Mouse (Mus musculus) mouse embryonic stem cell (cell line): ENCODE data around the gene Pih1d1.
"Not testable (repeated sequence)": the region's sequence is repeated elsewhere in the genome, so short reads cannot be mapped to it uniquely, and the experiment has no call there.

Experiments used
- in situ Hi-C, 2 experiments: fragments of 300-500 bp; cut with MboI; formaldehyde crosslinking; loops; 1 replicate in 1 of 2; 3 replicates in 1 of 2; pipeline ENCODE4 v1.14.3; 2019 to 2020; ENCODE audit warnings: low sequenced_read_pairs in 2 of 2, low pct_unique_long_range_greater_than_20kb in 1 of 2, mixed read lengths in 1 of 2; ENCODE audit not compliant: unreplicated experiment in 1 of 2

Gene Pih1d1

DNA sequence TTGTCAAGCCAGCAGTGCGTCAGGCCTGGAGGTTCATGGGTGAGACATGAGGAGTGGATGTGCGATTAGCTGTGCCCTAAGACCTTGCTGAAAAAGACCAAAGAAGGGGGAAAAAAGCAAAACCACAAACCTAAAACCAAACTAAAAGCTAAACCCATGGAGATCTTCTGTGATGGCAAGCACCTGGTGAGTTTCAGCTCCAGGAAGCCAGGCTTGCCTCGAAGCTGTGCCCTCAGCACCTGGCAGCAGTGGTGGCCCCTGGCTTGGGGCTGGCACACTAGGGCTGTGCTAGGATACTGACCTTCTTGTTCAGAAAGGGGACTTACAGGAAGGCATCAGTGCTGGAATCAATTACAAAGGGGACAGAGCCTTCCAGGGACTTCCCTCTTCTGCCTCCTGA is 12.8 kb upstream of the Pih1d1 start:
- in situ Hi-C loops = no loop called here

DNA sequence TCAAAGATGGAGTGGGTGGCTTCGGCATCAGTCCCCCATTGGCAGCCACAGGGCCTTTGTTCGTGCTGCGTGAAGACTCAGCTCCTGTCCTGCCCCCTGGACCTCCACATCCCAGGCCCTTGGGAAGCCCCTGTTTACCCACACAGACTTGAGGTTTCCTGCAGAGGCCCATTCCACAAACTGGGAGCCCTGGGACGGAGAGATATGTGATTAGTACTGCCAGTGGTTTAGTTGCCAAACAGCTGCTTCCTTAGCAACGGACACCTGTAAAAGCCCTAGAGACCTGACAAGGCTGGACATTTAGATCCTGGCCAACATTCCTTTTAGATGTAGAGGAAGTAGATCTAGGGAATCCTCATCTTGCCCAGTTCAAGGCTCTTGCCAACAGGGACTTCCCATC is 12.2 kb upstream of the Pih1d1 start:
- in situ Hi-C loops = no loop called here

DNA sequence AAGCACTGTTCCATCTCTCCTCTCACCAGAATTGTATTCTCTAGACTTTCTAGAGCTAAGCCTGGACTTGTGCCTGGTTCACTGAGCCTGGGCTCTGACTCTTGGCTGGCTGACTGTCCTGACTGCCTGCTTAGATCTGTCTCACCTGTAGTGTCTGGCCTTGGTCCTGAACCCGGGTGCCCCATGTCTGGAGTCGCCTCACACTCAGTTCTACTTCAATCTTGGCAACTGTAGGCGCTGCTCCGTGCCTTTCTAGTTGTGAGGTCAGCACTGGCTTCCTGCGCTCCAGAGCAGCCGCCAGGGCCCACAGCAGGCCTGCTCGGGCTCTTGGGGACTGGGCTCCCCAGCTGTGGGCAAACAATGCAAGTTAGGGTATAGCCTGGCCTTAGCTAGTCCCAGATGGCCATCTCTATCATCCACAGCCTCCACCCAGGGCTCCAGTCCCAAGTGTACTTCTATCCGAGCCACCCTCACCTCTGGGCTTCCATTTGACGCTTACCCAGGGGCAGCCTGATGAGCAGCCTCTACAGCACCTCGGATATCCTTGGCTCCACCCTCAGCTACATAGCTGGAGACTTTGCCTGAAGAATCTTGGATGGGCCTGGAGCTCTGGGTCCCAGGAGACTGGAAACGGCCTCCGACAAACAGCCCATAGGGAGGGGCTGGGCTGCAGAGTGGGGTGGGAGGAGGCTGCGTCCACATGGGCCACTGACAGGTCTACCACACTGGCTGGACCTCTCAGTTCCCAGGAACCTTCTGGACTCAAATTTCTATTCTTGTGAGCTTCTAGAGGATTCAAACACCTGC is 9.5 kb upstream of the Pih1d1 start:
- in situ Hi-C loops = no loop called here

- in situ Hi-C loops = no loop called here
These were observed 8.6 kb upstream of the Pih1d1 start for GRCm38 (mm10) chr7:45145460-45145859.

DNA sequence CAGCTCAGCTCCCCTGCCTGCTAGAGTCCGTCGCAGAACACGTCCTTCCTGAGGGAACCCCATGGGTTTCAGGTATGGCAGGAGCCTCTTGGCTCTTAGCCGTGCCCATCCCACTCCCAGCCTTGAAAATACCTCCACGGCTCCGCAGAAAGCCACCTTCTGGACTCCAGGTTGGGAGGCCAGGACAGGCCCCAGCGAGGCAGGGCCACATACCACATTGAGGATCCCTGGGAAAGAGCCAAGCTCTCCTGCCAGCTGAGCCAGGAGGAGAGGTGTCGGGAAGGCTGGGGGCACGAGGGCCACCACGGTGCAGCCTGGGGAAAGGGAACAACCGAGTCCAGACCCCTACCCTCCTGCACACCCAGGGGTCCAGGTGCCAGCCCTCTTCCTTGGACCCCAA is 6.8 kb upstream of the Pih1d1 start:
- in situ Hi-C loops = no loop called here

GRCm38 (mm10) chr7:45147899-45148298 is 6.2 kb upstream of the Pih1d1 start:
- in situ Hi-C loops = no loop called here

DNA sequence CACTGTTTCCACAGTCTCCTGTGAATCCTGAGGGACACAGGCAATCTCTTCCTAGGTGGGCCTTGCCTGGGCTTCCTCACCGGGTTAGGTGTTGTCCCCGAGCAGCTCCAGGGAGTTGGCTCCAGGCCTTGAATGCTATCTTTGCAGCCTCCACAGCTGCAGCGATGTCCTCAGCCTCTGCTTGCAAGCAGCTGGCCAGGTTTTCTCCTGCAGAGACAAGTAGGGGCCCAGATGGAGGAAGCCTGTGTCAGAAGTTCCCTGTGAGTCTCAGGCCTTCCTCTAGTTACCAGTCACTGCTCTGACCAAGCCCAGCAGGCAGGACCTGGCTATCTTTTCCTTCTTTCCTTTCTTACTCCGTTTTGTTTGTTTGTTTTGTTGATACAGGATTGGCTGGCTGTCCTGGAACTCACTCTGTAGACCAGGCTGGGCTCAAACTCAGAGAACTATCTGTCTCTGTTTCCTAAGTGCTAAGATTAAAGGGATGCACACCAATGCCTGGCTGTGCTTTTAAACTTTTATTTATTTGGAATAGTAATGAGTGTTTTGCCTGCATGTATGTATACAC is 5.5 kb upstream of the Pih1d1 start:
- in situ Hi-C loops = no loop called here

DNA sequence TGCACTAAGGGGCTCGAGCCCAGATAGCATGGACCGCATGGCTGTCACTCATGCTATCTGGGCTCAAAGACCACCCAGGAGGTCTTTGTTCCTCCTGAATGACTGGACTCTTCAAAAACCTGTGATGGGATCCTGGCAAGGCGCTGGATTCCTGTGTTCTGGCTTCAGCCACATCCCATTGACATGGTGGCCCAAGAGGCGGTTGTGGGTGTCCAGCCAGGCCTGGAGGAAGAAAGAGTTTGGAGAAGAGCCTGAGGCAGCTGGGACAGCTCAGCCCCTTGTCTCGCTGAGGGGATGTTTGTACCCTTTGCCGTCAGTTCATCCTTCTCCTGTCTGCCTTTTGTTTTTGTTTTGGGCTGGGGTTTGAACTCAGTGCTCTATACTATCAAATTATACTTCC is 4.6 kb upstream of the Pih1d1 start:
- in situ Hi-C loops = no loop called here

DNA sequence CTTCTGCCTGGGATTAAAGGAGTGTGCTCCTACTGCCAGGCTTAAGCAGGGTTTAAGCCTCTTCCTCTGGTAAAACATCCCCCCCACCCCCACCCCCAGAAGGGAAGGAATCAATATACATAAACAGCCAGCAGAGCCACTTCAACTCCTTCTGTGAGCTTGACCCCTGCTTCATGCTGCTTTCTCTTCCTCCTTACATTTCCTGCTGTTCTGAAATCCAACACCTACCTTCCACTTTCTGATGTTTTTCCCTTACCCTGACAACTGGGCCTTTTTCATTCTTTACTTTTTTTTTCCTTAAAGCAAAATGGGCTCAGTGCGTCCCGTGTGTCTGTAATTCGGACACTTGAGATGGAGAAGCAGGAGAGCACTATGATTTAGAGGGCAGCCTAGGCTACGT is 3.8 kb upstream of the Pih1d1 start:
- in situ Hi-C loops = no loop called here

GRCm38 (mm10) chr7:45151303-45151702 is 2.8 kb upstream of the Pih1d1 start:
- in situ Hi-C loops = no loop called here

DNA sequence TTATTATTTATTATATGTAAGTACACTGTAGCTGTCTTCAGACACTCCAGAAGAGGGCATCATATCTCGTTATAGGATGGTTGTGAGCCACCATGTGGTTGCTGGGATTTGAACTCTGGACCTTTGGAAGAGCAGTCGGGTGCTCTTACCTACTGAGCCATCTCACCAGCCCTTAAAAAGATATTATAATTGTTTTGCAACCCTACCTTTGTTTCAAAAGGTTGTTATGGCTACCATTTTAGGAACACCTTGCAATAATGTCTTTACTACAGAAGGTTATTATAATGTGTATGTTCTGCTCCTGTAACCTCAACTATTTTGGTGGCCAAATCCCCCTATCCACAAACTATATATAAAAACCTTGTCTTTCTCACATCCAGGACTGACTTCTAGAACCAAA is 1.1 kb upstream of the Pih1d1 start:
- in situ Hi-C loops = not testable (repeated sequence)

DNA sequence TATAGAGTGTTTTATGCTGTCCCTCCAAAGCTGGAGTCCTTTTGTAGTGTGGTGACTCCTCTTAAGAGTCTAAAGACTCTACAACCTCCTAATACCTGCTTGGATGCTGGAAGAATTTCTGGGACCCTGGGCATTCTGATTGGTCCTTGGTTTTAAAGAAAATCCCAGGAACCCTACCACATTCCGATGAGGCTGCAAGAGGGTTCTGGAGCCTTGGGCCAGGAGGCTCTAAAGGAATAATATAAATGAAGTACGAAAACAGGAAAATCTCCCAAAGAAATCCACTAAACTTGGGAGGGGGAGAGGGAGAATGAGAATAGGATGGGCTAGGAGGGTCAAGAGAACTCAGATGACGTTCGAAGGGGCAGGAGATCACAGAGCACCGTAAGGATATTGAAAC is 517 bp upstream of the Pih1d1 start:
- in situ Hi-C loops = no loop called here

GRCm38 (mm10) chr7:45154993-45155514 is 951 bp downstream of the Pih1d1 start:
- in situ Hi-C loops = no loop called here

DNA sequence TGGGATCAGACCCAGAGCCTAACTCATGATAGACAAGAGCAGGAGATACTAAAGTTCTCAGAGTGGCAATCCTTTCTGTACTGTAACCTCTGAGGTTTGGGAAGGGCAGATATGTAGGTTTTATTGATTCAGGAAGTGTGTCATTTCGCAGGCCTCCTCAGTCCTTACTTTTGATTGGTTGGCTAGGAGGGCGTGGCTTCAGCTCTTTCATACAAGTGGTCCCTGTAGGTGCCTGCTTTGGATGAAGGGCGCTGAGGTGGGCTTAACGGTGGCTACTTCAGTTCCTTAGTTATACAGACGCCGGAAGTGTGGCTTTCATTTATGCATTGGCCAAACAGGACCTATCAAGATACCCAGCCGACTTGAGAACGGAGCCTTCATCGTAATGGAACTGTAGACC is 1.5 kb downstream of the Pih1d1 start:
- in situ Hi-C loops = no loop called here

- in situ Hi-C loops = no loop called here
These were observed 2.1 kb downstream of the Pih1d1 start for GRCm38 (mm10) chr7:45156206-45156605.

GRCm38 (mm10) chr7:45157459-45157858 is 3.4 kb downstream of the Pih1d1 start:
- in situ Hi-C loops = no loop called here

DNA sequence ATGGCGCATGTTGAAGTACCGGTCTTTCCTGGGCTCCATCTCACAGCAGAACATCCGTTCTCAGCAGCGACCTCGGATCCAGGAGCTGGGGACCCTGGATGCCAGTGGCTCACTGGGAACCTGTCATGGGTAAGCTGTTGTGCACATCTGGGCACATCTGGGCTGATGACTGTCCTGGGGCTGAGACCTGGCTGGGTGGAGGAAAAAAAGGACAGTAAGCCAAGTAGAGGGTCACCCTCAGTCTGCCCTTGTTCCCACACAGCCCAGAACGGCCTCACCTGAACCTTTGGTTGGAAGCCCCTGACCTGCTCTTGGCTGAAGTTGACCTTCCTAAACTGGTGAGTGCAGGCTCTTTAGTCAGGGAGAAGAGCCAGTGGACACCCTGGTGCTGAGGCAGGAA is 4.9 kb downstream of the Pih1d1 start:
- in situ Hi-C loops = no loop called here

GRCm38 (mm10) chr7:45160316-45160800 is 6.3 kb downstream of the Pih1d1 start:
- in situ Hi-C loops = no loop called here

DNA sequence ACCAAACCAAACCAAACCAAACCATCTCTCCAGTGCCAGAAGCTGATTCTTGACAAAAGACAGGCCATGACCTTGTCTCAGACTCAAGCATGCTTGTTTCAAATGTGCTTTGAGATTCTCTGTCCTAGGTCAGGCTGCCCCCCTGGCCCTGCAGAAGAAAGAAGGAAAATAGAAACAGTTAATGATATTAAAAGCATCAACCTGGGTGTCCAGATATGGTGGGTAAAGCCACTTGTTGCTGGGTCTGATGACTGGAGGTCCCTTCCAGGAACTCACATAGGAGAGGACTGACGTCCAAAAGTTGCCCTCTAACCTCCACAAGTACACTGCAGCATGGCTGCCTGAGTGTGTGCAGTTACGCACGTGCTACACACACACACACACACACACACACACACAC is 6.8 kb downstream of the Pih1d1 start:
- in situ Hi-C loops = no loop called here
